Mouse (Mus musculus): ENCODE data around the gene Ptprd. TPM values are rescaled to one million over a fixed set of nuclear protein-coding genes. Genes with fewer than 3 reads are reported as not detected.

Ptprd gene
- total RNA-seq, 2 experiments from 2014 or later, result 164 to 180 TPM

- DNase-seq, result no peak
These were observed 655.9 kb downstream of the Ptprd start for GRCm38 (mm10) chr4:77555841-77556240.

- no peak for DNase-seq
These were observed 673.9 kb downstream of the Ptprd start for GRCm38 (mm10) chr4:77537843-77538242.

- DNase-seq, result no peak
These were observed 674.4 kb downstream of the Ptprd start for GRCm38 (mm10) chr4:77537336-77537735.

- DNase-seq, result no peak
These were observed 676.2 kb downstream of the Ptprd start for GRCm38 (mm10) chr4:77535601-77536000.

GRCm38 (mm10) chr4:77534553-77534952, 677.2 kb downstream of the Ptprd start:
- DNase-seq, result no peak

GRCm38 (mm10) chr4:77519166-77519565, 692.6 kb downstream of the Ptprd start:
- DNase-seq, result no peak

GRCm38 (mm10) chr4:77513914-77514628, 697.7 kb downstream of the Ptprd start:
- no peak for DNase-seq

GRCm38 (mm10) chr4:77513041-77513440, 698.7 kb downstream of the Ptprd start:
- no peak for DNase-seq

GRCm38 (mm10) chr4:77454049-77454448, 757.7 kb downstream of the Ptprd start:
- DNase-seq, result no peak

- no peak for DNase-seq
These were observed 812.6 kb downstream of the Ptprd start for GRCm38 (mm10) chr4:77399146-77399545.

GRCm38 (mm10) chr4:77361728-77362127, 850.0 kb downstream of the Ptprd start:
- peak in 1 of 2 experiments; percentile 3 for DNase-seq

GRCm38 (mm10) chr4:77327198-77327597, 884.6 kb downstream of the Ptprd start:
- no peak for DNase-seq

- no peak for DNase-seq
These were observed 894.6 kb downstream of the Ptprd start for GRCm38 (mm10) chr4:77317060-77317680.

- no peak for DNase-seq
These were observed 895.1 kb downstream of the Ptprd start for GRCm38 (mm10) chr4:77316644-77317043.

GRCm38 (mm10) chr4:77310127-77310788, 901.5 kb downstream of the Ptprd start:
- DNase-seq, result no peak

- DNase-seq, result no peak
These were observed 928.3 kb downstream of the Ptprd start for GRCm38 (mm10) chr4:77283423-77283822.

GRCm38 (mm10) chr4:77277913-77278312, 933.8 kb downstream of the Ptprd start:
- no peak for DNase-seq

GRCm38 (mm10) chr4:77259972-77260290, 951.8 kb downstream of the Ptprd start:
- no peak for DNase-seq

GRCm38 (mm10) chr4:77259250-77259971, 952.4 kb downstream of the Ptprd start:
- DNase-seq, result no peak

GRCm38 (mm10) chr4:77251188-77251587, 960.6 kb downstream of the Ptprd start:
- no peak for DNase-seq

GRCm38 (mm10) chr4:77249801-77250200, 962.0 kb downstream of the Ptprd start:
- DNase-seq, result no peak

GRCm38 (mm10) chr4:77248918-77249317, 962.8 kb downstream of the Ptprd start:
- DNase-seq, result no peak

- DNase-seq, result no peak
These were observed 969.8 kb downstream of the Ptprd start for GRCm38 (mm10) chr4:77241852-77242455.

Data from layer of hippocampus, postnatal 36 days (tissue).